Mouse (Mus musculus): ENCODE results near the gene Crocc. TPM values are rescaled to one million over a fixed set of nuclear protein-coding genes. Genes with fewer than 3 reads are reported as not detected.

Gene Crocc
- polyA plus RNA-seq, 1 experiment from 2014 or later, result 14.3 TPM

GRCm38 (mm10) chr4:140967386-140968159 is 92.8 kb downstream of the Crocc start:
- DNase-seq (ENCODE audit: low spot score), result no peak
- Histone ChIP-seq H3K4me3 (ENCODE audit: low read depth, low read length) (no peak overlapping the region), H3K27me3 (ENCODE audit: control insufficient read depth, insufficient read depth, low read length) (no peaks in the 10 kb centered on the region), H3K4me2 (ENCODE audit: low read depth, low read length, severe bottlenecking) (no peak overlapping the region), H3K9me3 (ENCODE audit: control insufficient read depth, low read length) (no peaks in the 10 kb centered on the region), H3K27ac (ENCODE audit: low read depth, low read length) (no peak overlapping the region), H3K9ac (ENCODE audit: low read length) (no peak overlapping the region), H3K36me3 (ENCODE audit: control insufficient read depth, insufficient read depth, low read length) (peaks cover 6% of the 10 kb centered on the region), H3K4me1 (replicated peaks; ENCODE audit: control insufficient read depth, insufficient read depth, low read length) (peaks cover 6% of the 10 kb centered on the region; the same call in 1 of the 2 replicates)
- 86% methylated on average over 11 of the region's 11 CpGs for WGBS
- no peak for ATAC-seq (replicated peaks; ENCODE audit: low FRiP score)

Other genes starting within 250 kb of the Crocc start
- not detected in 2 replicates for gene Padi3, start 249.9 kb downstream of the Crocc start, polyA plus RNA-seq (2014; fragmentation: Nextera tagmentation; extraction: Ambion mirVana)
- gene Padi1, start 214.8 kb downstream of the Crocc start, polyA plus RNA-seq (2014; fragmentation: Nextera tagmentation; extraction: Ambion mirVana), result 0.12 TPM in 1 of 2 replicates, not detected in the other
- 0.23 and 1.3 TPM in 2 replicates for gene Padi2, start 154.2 kb downstream of the Crocc start, polyA plus RNA-seq (2014; fragmentation: Nextera tagmentation; extraction: Ambion mirVana)
- 375 and 401 TPM in 2 replicates for gene Sdhb, start 99.3 kb downstream of the Crocc start, polyA plus RNA-seq (2014; fragmentation: Nextera tagmentation; extraction: Ambion mirVana)
- gene Atp13a2, start 73.7 kb downstream of the Crocc start, polyA plus RNA-seq (2014; fragmentation: Nextera tagmentation; extraction: Ambion mirVana), result 51.2 and 54.9 TPM in 2 replicates
- gene Mfap2, start 50.1 kb downstream of the Crocc start, polyA plus RNA-seq (2014; fragmentation: Nextera tagmentation; extraction: Ambion mirVana), result 263 and 298 TPM in 2 replicates
- gene Necap2, start 17.8 kb upstream of the Crocc start, polyA plus RNA-seq (2014; fragmentation: Nextera tagmentation; extraction: Ambion mirVana), result 50.0 and 51.2 TPM in 2 replicates
- not detected in 2 replicates for gene Spata21, start 27.8 kb upstream of the Crocc start, polyA plus RNA-seq (2014; fragmentation: Nextera tagmentation; extraction: Ambion mirVana)
- 22.9 and 26.1 TPM in 2 replicates for gene Szrd1, start 79.2 kb upstream of the Crocc start, polyA plus RNA-seq (2014; fragmentation: Nextera tagmentation; extraction: Ambion mirVana)
- gene Fbxo42, start 87.4 kb upstream of the Crocc start, polyA plus RNA-seq (2014; fragmentation: Nextera tagmentation; extraction: Ambion mirVana), result 30.8 and 31.6 TPM in 2 replicates
- 5.8 and 7.8 TPM in 2 replicates for gene Rsg1, start 153.4 kb upstream of the Crocc start, polyA plus RNA-seq (2014; fragmentation: Nextera tagmentation; extraction: Ambion mirVana)
- gene Arhgef19, start 178.9 kb upstream of the Crocc start, polyA plus RNA-seq (2014; fragmentation: Nextera tagmentation; extraction: Ambion mirVana), result 1.5 and 1.6 TPM in 2 replicates
- gene Epha2, start 240.7 kb upstream of the Crocc start, polyA plus RNA-seq (2014; fragmentation: Nextera tagmentation; extraction: Ambion mirVana), result 1.3 and 2.3 TPM in 2 replicates